Mouse (Mus musculus) myocyte (in vitro differentiated cells): ENCODE measurements around the gene Camk2n1. TPM values are rescaled to one million over a fixed set of nuclear protein-coding genes. Genes with fewer than 3 reads are reported as not detected.
A peak's percentile ranks its signal among the peaks of the same experiment; 100 is the strongest.

ENCODE experiments used
- H3K27me3 ChIP-seq: one replicate; pipeline ENCODE4 v1.6.1; 2011; ENCODE audit not compliant: control insufficient read depth, insufficient read depth, insufficient read length
- H3K36me3 ChIP-seq: one replicate; pipeline ENCODE4 v1.6.1; 2011; ENCODE audit not compliant: control insufficient read depth, insufficient read depth
- H3K4me2 ChIP-seq: one replicate; pipeline ENCODE4 v1.6.1; 2011; ENCODE audit warnings: low read depth, control low read depth
- H3K4me3 ChIP-seq: one replicate; pipeline ENCODE4 v1.5.1; 2011; ENCODE audit warnings: mild to moderate bottlenecking, control low read depth, moderate library complexity
- H3K79me2 ChIP-seq: one replicate; pipeline ENCODE4 v1.6.1; 2011; ENCODE audit not compliant: control insufficient read depth, insufficient read depth
- H3ac ChIP-seq: one replicate; pipeline ENCODE4 v1.6.1; 2011; ENCODE audit not compliant: control insufficient read depth, insufficient read length
- CEBPB ChIP-seq: IDR thresholded peaks from 2 replicates; pipeline ENCODE4 v1.6.1; 2011; ENCODE audit warnings: mild to moderate bottlenecking, moderate library complexity; ENCODE audit not compliant: poor library complexity, insufficient read depth, severe bottlenecking
- E2F4 ChIP-seq: IDR thresholded peaks from one replicate; pipeline ENCODE4 v1.6.1; 2011; ENCODE audit warnings: mild to moderate bottlenecking, control low read depth, moderate library complexity; ENCODE audit not compliant: insufficient read depth
- MAX ChIP-seq: IDR thresholded peaks from one replicate; pipeline ENCODE4 v1.6.1; 2011; ENCODE audit warnings: low read depth, mild to moderate bottlenecking, control low read depth
- MYOD1 ChIP-seq, 3 experiments: IDR thresholded peaks; one replicate each; pipeline ENCODE4 v1.6.1; 2011; ENCODE audit warnings: control low read depth in 2 of 3, low read depth in 2 of 3, mild to moderate bottlenecking in 2 of 3, moderate library complexity in 1 of 3; ENCODE audit not compliant: insufficient read length in 2 of 3, control insufficient read depth in 1 of 3
- MYOG ChIP-seq, 3 experiments: IDR thresholded peaks; one replicate each; pipeline ENCODE4 v1.6.1; 2011; ENCODE audit warnings: control low read depth in 2 of 3, low read depth in 2 of 3, mild to moderate bottlenecking in 2 of 3; ENCODE audit not compliant: insufficient read length in 2 of 3, control insufficient read depth in 1 of 3, insufficient read depth in 1 of 3
- POLR2A ChIP-seq: IDR thresholded peaks from one replicate; pipeline ENCODE4 v1.6.1; 2011; ENCODE audit warnings: low read depth, mild to moderate bottlenecking, control low read depth, moderate library complexity; ENCODE audit not compliant: insufficient read length
- POLR2AphosphoS2 ChIP-seq: IDR thresholded peaks from one replicate; pipeline ENCODE4 v1.6.1; 2011; ENCODE audit warnings: low read depth, control low read depth; ENCODE audit not compliant: insufficient read length
- REST ChIP-seq: IDR thresholded peaks from one replicate; pipeline ENCODE4 v1.6.1; 2011; ENCODE audit warnings: mild to moderate bottlenecking, control low read depth, moderate library complexity; ENCODE audit not compliant: insufficient read depth, insufficient read length
- SRF ChIP-seq: IDR thresholded peaks from one replicate; pipeline ENCODE4 v1.6.1; 2011; ENCODE audit warnings: low read depth; ENCODE audit not compliant: control insufficient read depth, insufficient read length
- TCF12 ChIP-seq: IDR thresholded peaks from one replicate; pipeline ENCODE4 v1.6.1; 2011; ENCODE audit warnings: mild to moderate bottlenecking, control low read depth; ENCODE audit not compliant: poor library complexity, insufficient read depth, severe bottlenecking
- TCF3 ChIP-seq: IDR thresholded peaks from one replicate; pipeline ENCODE4 v1.6.1; 2011; ENCODE audit warnings: low read depth, control low read depth; ENCODE audit not compliant: insufficient read length
- USF1 ChIP-seq: IDR thresholded peaks from one replicate; pipeline ENCODE4 v1.6.1; 2011; ENCODE audit warnings: low read depth, mild to moderate bottlenecking, control low read depth, moderate library complexity
- polyA plus RNA-seq: library from polyadenylated mRNA; unstranded; fragments of >200 nt; fragmentation: generic; extraction: Trizol; gene quantifications from one replicate; pipeline ENCODE4 v1.2.1, GENCODE M21; 2012; ENCODE audit warnings: missing spikeins

Camk2n1 gene
- polyA plus RNA-seq, 1 experiment = 0.48 TPM

DNA sequence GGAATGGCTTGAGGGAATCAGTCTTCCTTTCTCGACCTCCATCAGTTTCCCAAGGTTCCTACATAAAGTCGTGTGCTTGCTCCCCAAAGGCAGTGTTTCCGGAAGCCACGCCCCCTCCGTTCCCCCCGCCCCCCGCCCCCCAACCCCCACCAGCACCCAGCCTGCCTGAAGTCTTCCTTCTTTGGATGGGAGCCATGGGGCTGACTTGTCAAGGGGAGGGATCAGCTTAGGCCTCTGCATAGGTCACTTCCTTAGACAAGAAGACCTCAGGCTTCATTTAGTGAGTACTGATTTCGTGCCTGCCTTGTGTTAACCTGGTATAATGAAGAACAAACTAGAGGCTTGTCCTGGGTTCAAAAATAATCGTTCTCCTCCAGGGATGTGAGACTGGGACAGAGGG is 6.8 kb downstream of the Camk2n1 start:
- TF ChIP-seq MYOG (IDR thresholded peaks at IDR 0.05; ENCODE audit: control insufficient read depth in 1 of 3, insufficient read depth in 1 of 3, insufficient read length in 2 of 3, low read depth in 2 of 3) = no peak
- TF ChIP-seq TCF12 = no peak
- TF ChIP-seq MAX = no peak
- no peak for TF ChIP-seq REST
- no peak for TF ChIP-seq POLR2A
- TF ChIP-seq E2F4 = no peak
- no peak for TF ChIP-seq SRF
- no peak for TF ChIP-seq MYOD1 (IDR thresholded peaks at IDR 0.05; ENCODE audit: control insufficient read depth in 1 of 3, insufficient read length in 2 of 3, low read depth in 2 of 3)
- TF ChIP-seq USF1 = no peak
- TF ChIP-seq CEBPB = no peak
- TF ChIP-seq TCF3 = no peak
- no peak for TF ChIP-seq POLR2AphosphoS2
- Histone ChIP-seq H3ac (no peak overlapping the region), H3K4me2 (no peak overlapping the region), H3K27me3 (peaks cover 4% of the 10 kb centered on the region), H3K79me2 (no peaks in the 10 kb centered on the region), H3K4me3 (no peak overlapping the region), H3K36me3 (no peaks in the 10 kb centered on the region)

DNA sequence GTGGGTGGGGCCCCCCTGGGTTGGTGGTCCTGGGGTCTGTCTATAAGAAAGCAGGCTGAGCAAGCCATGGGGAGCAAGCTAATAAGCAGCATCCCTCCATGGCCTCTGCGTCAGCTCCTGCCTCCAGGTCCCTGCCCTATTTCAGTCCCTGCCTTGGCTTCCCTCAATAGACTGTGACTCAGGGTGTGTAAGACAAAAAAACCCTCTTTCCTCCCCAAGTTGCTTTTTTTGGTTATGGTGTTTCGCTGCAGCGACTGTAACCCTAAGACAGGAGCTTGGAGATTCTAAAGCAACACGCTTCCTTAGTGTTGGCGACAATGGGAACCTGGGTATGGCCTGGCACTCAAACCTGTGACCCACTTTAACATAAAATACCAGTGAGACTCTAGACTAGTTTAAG is 7.4 kb downstream of the Camk2n1 start:
- no peaks in the 10 kb centered on the region for H3K36me3 ChIP-seq
- no peaks in the 10 kb centered on the region for H3K79me2 ChIP-seq
- no peak overlapping the region for H3K4me3 ChIP-seq
- H3ac ChIP-seq = no peak overlapping the region
- TF ChIP-seq SRF (no peak), MYOD1 (IDR thresholded peaks at IDR 0.05; ENCODE audit: control insufficient read depth in 1 of 3, insufficient read length in 2 of 3, low read depth in 2 of 3) (no peak), POLR2A (no peak), TCF12 (no peak), MYOG (IDR thresholded peaks at IDR 0.05; ENCODE audit: control insufficient read depth in 1 of 3, insufficient read depth in 1 of 3, insufficient read length in 2 of 3, low read depth in 2 of 3) (no peak), TCF3 (no peak), REST (no peak), MAX (no peak), CEBPB (no peak), E2F4 (no peak), USF1 (no peak), POLR2AphosphoS2 (no peak)
- H3K27me3 ChIP-seq = no peaks in the 10 kb centered on the region
- H3K4me2 ChIP-seq = no peak overlapping the region

DNA sequence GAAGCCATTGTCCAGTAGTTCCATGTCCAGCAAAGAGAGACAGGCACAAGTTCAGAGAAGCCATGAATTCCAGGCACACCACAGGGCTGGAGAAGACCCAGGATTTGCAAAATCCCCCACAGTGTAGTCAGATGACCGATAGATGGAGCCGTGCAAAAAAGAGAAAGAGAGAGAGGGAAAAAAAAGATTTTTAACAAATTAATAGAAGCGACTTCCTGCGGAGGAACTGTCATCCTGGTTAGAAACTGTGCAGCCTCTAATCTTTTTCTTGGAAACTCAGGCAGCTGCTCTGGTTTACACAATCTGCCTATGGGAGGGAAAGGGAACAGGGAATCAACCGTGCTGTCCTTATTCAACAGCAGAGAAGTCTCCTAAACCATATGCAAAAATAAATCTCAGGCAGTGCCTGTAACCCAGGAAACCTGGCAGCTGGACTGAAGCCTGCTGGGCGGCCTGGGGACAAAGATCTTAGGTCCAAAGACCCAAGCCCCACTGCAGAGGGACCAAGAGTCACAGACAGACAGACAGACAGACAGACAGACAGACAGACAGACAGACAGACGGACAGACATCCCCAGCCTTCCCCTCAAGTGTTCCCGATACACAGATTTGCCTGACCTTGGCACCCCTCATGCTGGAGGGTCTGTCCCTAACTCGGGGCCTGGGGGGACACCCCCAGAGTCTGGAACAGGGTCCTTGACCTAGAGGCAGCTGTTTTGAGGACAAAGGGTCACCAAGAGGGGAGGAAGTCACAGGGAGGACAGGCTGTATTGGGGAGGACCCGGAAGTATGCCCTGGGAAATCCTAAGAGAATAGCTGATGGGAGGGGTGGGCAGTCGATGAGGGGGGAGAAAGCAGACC is 9.1 kb downstream of the Camk2n1 start:
- no peaks in the 10 kb centered on the region for H3K79me2 ChIP-seq
- peak overlapping the region; percentile 79 for H3K4me2 ChIP-seq
- no peak overlapping the region for H3ac ChIP-seq
- TF ChIP-seq REST (no peak), POLR2A (no peak), E2F4 (no peak), CEBPB (no peak), TCF3 (no peak), TCF12 (no peak), SRF (no peak), MYOG (IDR thresholded peaks at IDR 0.05; ENCODE audit: control insufficient read depth in 1 of 3, insufficient read depth in 1 of 3, insufficient read length in 2 of 3, low read depth in 2 of 3) (no peak), MYOD1 (IDR thresholded peaks at IDR 0.05; ENCODE audit: control insufficient read depth in 1 of 3, insufficient read length in 2 of 3, low read depth in 2 of 3) (no peak)
- peak overlapping the region; percentile 11 for H3K4me3 ChIP-seq
- no peaks in the 10 kb centered on the region for H3K27me3 ChIP-seq
- no peaks in the 10 kb centered on the region for H3K36me3 ChIP-seq

DNA sequence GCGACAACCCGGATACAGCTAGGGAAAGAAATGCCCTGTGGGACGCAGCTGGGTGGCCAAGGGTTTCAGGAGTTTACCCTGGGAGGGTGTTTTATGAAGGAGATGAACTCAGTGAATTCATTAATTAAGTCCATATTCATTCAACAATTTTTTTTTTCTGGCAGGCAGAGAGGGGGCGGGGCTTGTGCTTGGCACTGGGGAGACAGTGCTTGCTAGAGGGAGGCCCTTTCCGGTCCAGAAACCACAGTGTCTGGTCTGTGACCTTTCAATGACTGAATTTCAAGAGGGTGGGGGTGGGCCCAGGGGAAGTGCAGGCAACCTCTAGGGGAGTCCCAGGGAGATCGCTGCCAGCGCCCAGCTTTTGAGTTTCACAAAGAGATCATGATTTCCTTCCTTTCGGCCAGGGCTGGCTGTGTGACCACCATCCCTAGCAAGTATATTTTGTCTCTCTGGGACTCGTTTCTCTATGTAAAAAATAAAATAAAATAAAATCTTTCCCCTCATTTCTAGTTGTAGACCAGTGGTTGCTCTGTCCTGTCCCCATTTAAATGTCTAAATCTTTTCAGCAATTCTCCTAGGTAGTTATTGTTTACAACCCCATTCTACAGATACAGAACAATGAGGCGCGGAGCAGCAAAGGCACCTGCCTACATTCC is 9.8 kb downstream of the Camk2n1 start:
- no peaks in the 10 kb centered on the region for H3K79me2 ChIP-seq
- H3K4me2 ChIP-seq = peak overlapping the region; percentile 79
- H3K36me3 ChIP-seq = no peaks in the 10 kb centered on the region
- TF ChIP-seq MYOD1 (IDR thresholded peaks at IDR 0.05; ENCODE audit: control insufficient read depth in 1 of 3, insufficient read length in 2 of 3, low read depth in 2 of 3) (no peak), SRF (no peak), MAX (no peak), CEBPB (no peak), MYOG (IDR thresholded peaks at IDR 0.05; ENCODE audit: control insufficient read depth in 1 of 3, insufficient read depth in 1 of 3, insufficient read length in 2 of 3, low read depth in 2 of 3) (no peak), E2F4 (no peak), TCF12 (no peak), TCF3 (no peak), POLR2A (no peak), REST (no peak), POLR2AphosphoS2 (no peak), USF1 (no peak)
- H3ac ChIP-seq = no peak overlapping the region
- no peaks in the 10 kb centered on the region for H3K27me3 ChIP-seq
- H3K4me3 ChIP-seq = peak overlapping the region; percentile 11
